Mouse (Mus musculus) macrophage (primary cell): ENCODE results near the gene Lrrc10. TPM values are rescaled to one million over a fixed set of nuclear protein-coding genes. Genes with fewer than 3 reads are reported as not detected.

Experiments
- H3K27ac ChIP-seq: fragments of 350-480 bp; formaldehyde crosslinking; 2 replicates; pipeline ENCODE4 v1.9.0; 2021
- H3K36me3 ChIP-seq: fragments of 350-480 bp; formaldehyde crosslinking; 2 replicates; pipeline ENCODE4 v1.9.0; 2021; ENCODE audit errors: inconsistent target
- H3K4me3 ChIP-seq: fragments of 350-480 bp; formaldehyde crosslinking; 2 replicates; pipeline ENCODE4 v1.9.0; 2021; ENCODE audit errors: inconsistent target
- H3K79me2 ChIP-seq: fragments of 350-480 bp; formaldehyde crosslinking; 2 replicates; pipeline ENCODE4 v1.9.0; 2021; ENCODE audit errors: inconsistent target
- WGBS: methylation state at CpG from one replicate; pipeline ENCODE4 v1.1.7; 2026; ENCODE audit warnings: inconsistent platforms; ENCODE audit not compliant: missing documents; 5-methylcytosine and 5-hydroxymethylcytosine counted together
- polyA plus RNA-seq: library from polyadenylated mRNA; stranded (reverse); fragments of 250-400 nt; gene quantifications from 3 replicates; pipeline ENCODE4 v1.2.4, GENCODE M21; 2018; ENCODE audit warnings: inconsistent platforms
- total RNA-seq, 78 experiments: library from RNA; depleted of rRNA; stranded (reverse); fragments of 250-400 nt; gene quantifications; 1 replicate in 9 of 78; 2 replicates in 24 of 78; 3 replicates in 43 of 78; 4 replicates in 2 of 78; pipeline ENCODE4 v1.2.4; 2018; ENCODE audit warnings: inconsistent platforms in 56 of 78

The Lrrc10 gene
- total RNA-seq (2018; cell fraction: chromatin; rRNA removed), result not detected
- not detected for total RNA-seq (2018; cell fraction: cytosol; rRNA removed)
- total RNA-seq (2018; cell fraction: nucleus; rRNA removed), result not detected
- not detected in 3 replicates for polyA plus RNA-seq

- Histone ChIP-seq H3K4me3 (no peak within 1 kb of the TSS), H3K27ac (no peak within 1 kb of the TSS), H3K79me2 (no peaks in the 10 kb centered on the region), H3K36me3 (peaks cover 8% of the 10 kb centered on the region; the same call in 1 of the 2 replicates)
- WGBS, result 64% methylated on average over 40 of the region's 40 CpGs
These were observed at the start of gene Lrrc10 for GRCm38 (mm10) chr10:117045175-117046056. Lrrc10 (plus strand) TSS chr10:117045341.

- Histone ChIP-seq H3K79me2 (no peaks in the 10 kb centered on the region), H3K27ac (0 out of 2 replicates have a peak overlapping the region, but pooled peaks have one; percentile 13), H3K36me3 (no peaks in the 10 kb centered on the region), H3K4me3 (no peak overlapping the region)
- WGBS, result 64% methylated on average over 6 of the region's 6 CpGs
These were observed 49.4 kb upstream of the Lrrc10 start for GRCm38 (mm10) chr10:116995584-116996235.

- Histone ChIP-seq H3K36me3 (no peaks in the 10 kb centered on the region), H3K79me2 (no peaks in the 10 kb centered on the region), H3K27ac (0 out of 2 replicates have a peak overlapping the region, but pooled peaks have one; percentile 13), H3K4me3 (no peak overlapping the region)
- 18% methylated on average over 6 of the region's 6 CpGs for WGBS
These were observed 48.9 kb upstream of the Lrrc10 start for GRCm38 (mm10) chr10:116996236-116996600.

GRCm38 (mm10) chr10:116998716-116999455 lies 46.3 kb upstream of the Lrrc10 start:
- no peaks in the 10 kb centered on the region for H3K79me2 ChIP-seq
- H3K36me3 ChIP-seq, result no peaks in the 10 kb centered on the region
- 92% methylated on average over 17 of the region's 17 CpGs for WGBS
- H3K4me3 ChIP-seq, result no peak overlapping the region
- no peak overlapping the region for H3K27ac ChIP-seq

GRCm38 (mm10) chr10:117000975-117001374 lies 44.2 kb upstream of the Lrrc10 start:
- Histone ChIP-seq H3K4me3 (no peak overlapping the region), H3K36me3 (no peaks in the 10 kb centered on the region), H3K27ac (no peak overlapping the region), H3K79me2 (no peaks in the 10 kb centered on the region)
- 84% methylated on average over 12 of the region's 12 CpGs for WGBS

- Histone ChIP-seq H3K27ac (no peak overlapping the region), H3K4me3 (no peak overlapping the region), H3K36me3 (no peaks in the 10 kb centered on the region), H3K79me2 (no peaks in the 10 kb centered on the region)
- 94% methylated on average over 5 of the region's 5 CpGs for WGBS
These were observed 40.4 kb upstream of the Lrrc10 start for GRCm38 (mm10) chr10:117004695-117005094.

- H3K36me3 ChIP-seq, result no peaks in the 10 kb centered on the region
- 75% methylated on average over 12 of the region's 12 CpGs for WGBS
- no peak overlapping the region for H3K4me3 ChIP-seq
- no peaks in the 10 kb centered on the region for H3K79me2 ChIP-seq
- H3K27ac ChIP-seq, result no peak overlapping the region
These were observed 39.3 kb upstream of the Lrrc10 start for GRCm38 (mm10) chr10:117005707-117006464.

GRCm38 (mm10) chr10:117009691-117010090 lies 35.5 kb upstream of the Lrrc10 start:
- H3K79me2 ChIP-seq, result no peaks in the 10 kb centered on the region
- H3K36me3 ChIP-seq, result no peaks in the 10 kb centered on the region
- H3K27ac ChIP-seq, result no peak overlapping the region
- no peak overlapping the region for H3K4me3 ChIP-seq
- 91% methylated on average over 6 of the region's 6 CpGs for WGBS

- Histone ChIP-seq H3K4me3 (no peak overlapping the region), H3K79me2 (no peaks in the 10 kb centered on the region), H3K36me3 (no peaks in the 10 kb centered on the region), H3K27ac (no peak overlapping the region)
- WGBS, result 85% methylated on average over 8 of the region's 8 CpGs
These were observed 34.1 kb upstream of the Lrrc10 start for GRCm38 (mm10) chr10:117011047-117011446.

GRCm38 (mm10) chr10:117013689-117014390 lies 31.3 kb upstream of the Lrrc10 start:
- H3K4me3 ChIP-seq, result no peak overlapping the region
- 72% methylated on average over 12 of the region's 12 CpGs for WGBS
- no peaks in the 10 kb centered on the region for H3K79me2 ChIP-seq
- no peak overlapping the region for H3K27ac ChIP-seq
- H3K36me3 ChIP-seq, result no peaks in the 10 kb centered on the region

- no peaks in the 10 kb centered on the region for H3K79me2 ChIP-seq
- H3K36me3 ChIP-seq, result no peaks in the 10 kb centered on the region
- 67% methylated on average over 5 of the region's 5 CpGs for WGBS
- H3K27ac ChIP-seq, result no peak overlapping the region
- H3K4me3 ChIP-seq, result no peak overlapping the region
These were observed 30.6 kb upstream of the Lrrc10 start for GRCm38 (mm10) chr10:117014565-117014964.

GRCm38 (mm10) chr10:117018281-117018840 lies 26.8 kb upstream of the Lrrc10 start:
- 78% methylated on average over 7 of the region's 7 CpGs for WGBS
- Histone ChIP-seq H3K36me3 (no peaks in the 10 kb centered on the region), H3K4me3 (no peak overlapping the region), H3K27ac (no peak overlapping the region), H3K79me2 (no peaks in the 10 kb centered on the region)

GRCm38 (mm10) chr10:117021020-117021754 lies 24.0 kb upstream of the Lrrc10 start:
- 85% methylated on average over 21 of the region's 21 CpGs for WGBS
- H3K79me2 ChIP-seq, result no peaks in the 10 kb centered on the region
- no peak overlapping the region for H3K4me3 ChIP-seq
- H3K36me3 ChIP-seq, result no peaks in the 10 kb centered on the region
- H3K27ac ChIP-seq, result no peak overlapping the region
